Mouse (Mus musculus) liver, adult 2 months (tissue): ENCODE measurements around the gene Hdac7.

ENCODE experiments used
- CTCF ChIP-seq: fragments of 200-500 bp; IDR thresholded peaks from 2 replicates; pipeline ENCODE4 v1.5.1; 2011; ENCODE audit warnings: low read depth, low read length, control low read depth
- POLR2A ChIP-seq: fragments of 200-500 bp; IDR thresholded peaks from 2 replicates; pipeline ENCODE4 v1.6.1; 2011; ENCODE audit warnings: low read length, control low read depth; ENCODE audit not compliant: insufficient read depth; ENCODE audit errors: extremely low read depth

GRCm38 (mm10) chr15:97863494-97863881, 19.2 kb upstream of the Hdac7 start:
- TF ChIP-seq CTCF, result no peak
- TF ChIP-seq POLR2A, result no peak
